Mouse (Mus musculus): ENCODE measurements around the gene Olfr70. TPM values are rescaled to one million over a fixed set of nuclear protein-coding genes. Genes with fewer than 3 reads are reported as not detected.

Olfr70 gene
- not detected for total RNA-seq (2023)

GRCm38 (mm10) chr4:43700707-43701106 is at the start of gene Olfr70:
TSS of gene Olfr70 (minus strand) at chr4:43700807.

GRCm38 (mm10) chr4:43729794-43730550 is 29.4 kb upstream of the Olfr70 start, which contains the start of gene Spaar:
TSS of gene Spaar (plus strand) at chr4:43730034.

GRCm38 (mm10) chr4:43726995-43727394 is 26.4 kb upstream of the Olfr70 start, which contains the start of gene Hrct1:
TSS of gene Hrct1 (plus strand) at chr4:43727188.

GRCm38 (mm10) chr4:43709869-43710268 is 9.3 kb upstream of the Olfr70 start, which contains the start of gene Olfr71:
TSS of gene Olfr71 (minus strand) at chr4:43710255.

GRCm38 (mm10) chr4:43668782-43669427 is 31.7 kb downstream of the Olfr70 start, which contains the start of the genes Tmem8b and Fam221b:
TSS of gene Tmem8b (plus strand) at chr4:43668971.
TSS of gene Fam221b (minus strand) at chr4:43669145.

GRCm38 (mm10) chr4:43656339-43657109 is 44.1 kb downstream of the Olfr70 start, which contains the start of gene Hint2:
TSS of gene Hint2 (minus strand) at chr4:43656466.

GRCm38 (mm10) chr4:43653161-43654015 is 47.2 kb downstream of the Olfr70 start, which contains the start of gene Spag8:
TSS of gene Spag8 (minus strand) at chr4:43653594.

Other genes starting within 250 kb of the Olfr70 start
- gene Cd72, start 246.2 kb downstream of the Olfr70 start, total RNA-seq (2023) = 100 to 1,000 TPM; 512 to 548 TPM
- 10 to 100 TPM; 10.3 to 18.2 TPM for gene Sit1, start 217.1 kb downstream of the Olfr70 start, total RNA-seq (2023)
- 10 to 100 TPM; 27.5 to 31.2 TPM for gene Ccdc107, start 207.9 kb downstream of the Olfr70 start, total RNA-seq (2023)
- 1 to 10 TPM; 1.5 to 2.7 TPM for gene Arhgef39, start 201.1 kb downstream of the Olfr70 start, total RNA-seq (2023)
- under 1 TPM; 0.32 to 0.86 TPM for gene Car9, start 193.8 kb downstream of the Olfr70 start, total RNA-seq (2023)
- gene Tpm2, start 177.0 kb downstream of the Olfr70 start, total RNA-seq (2023) = not detected
- gene Creb3, start 138.5 kb downstream of the Olfr70 start, total RNA-seq (2023) = 10 to 100 TPM; 68.9 to 74.4 TPM
- gene Tln1, start 138.1 kb downstream of the Olfr70 start, total RNA-seq (2023) = 100 to 1,000 TPM; 274 to 317 TPM
- gene Rgp1, start 122.1 kb downstream of the Olfr70 start, total RNA-seq (2023) = 10 to 100 TPM; 55.0 to 64.4 TPM
- 10 to 100 TPM; 43.2 to 50.3 TPM for gene Gba2, start 121.9 kb downstream of the Olfr70 start, total RNA-seq (2023)
- gene Msmp, start 116.3 kb downstream of the Olfr70 start, total RNA-seq (2023) = not detected
- 1 to 10 TPM; 1.4 to 4.2 TPM for gene Npr2, start 68.9 kb downstream of the Olfr70 start, total RNA-seq (2023)
- gene Spag8, start 47.2 kb downstream of the Olfr70 start, total RNA-seq (2023) = under 1 TPM in 1 of 2 experiments, not detected in 1; 0.52 TPM
- gene Hint2, start 44.3 kb downstream of the Olfr70 start, total RNA-seq (2023) = 10 to 100 TPM; 21.1 to 23.2 TPM
- gene Tmem8b, start 31.8 kb downstream of the Olfr70 start, total RNA-seq (2023) = 1 to 10 TPM; 3.4 to 5.9 TPM
- under 1 TPM in 1 of 2 experiments, not detected in 1; 0.15 TPM for gene Fam221b, start 31.7 kb downstream of the Olfr70 start, total RNA-seq (2023)
- not detected for gene Olfr71, start 9.4 kb upstream of the Olfr70 start, total RNA-seq (2023)
- not detected for gene Hrct1, start 26.4 kb upstream of the Olfr70 start, total RNA-seq (2023)
- gene Spaar, start 29.2 kb upstream of the Olfr70 start, total RNA-seq (2023) = not detected
- gene Olfr159, start 70.2 kb upstream of the Olfr70 start, total RNA-seq (2023) = not detected
- gene Olfr156, start 123.1 kb upstream of the Olfr70 start, total RNA-seq (2023) = not detected
- gene Olfr157, start 139.4 kb upstream of the Olfr70 start, total RNA-seq (2023) = not detected
- gene Olfr155, start 150.8 kb upstream of the Olfr70 start, total RNA-seq (2023) = not detected
- under 1 TPM; 0.38 to 0.56 TPM for gene Reck, start 174.7 kb upstream of the Olfr70 start, total RNA-seq (2023)